Mouse (Mus musculus) lung, embryonic 15.5 days (tissue): Measurements from ENCODE around the gene Atxn7l2. TPM values are rescaled to one million over a fixed set of nuclear protein-coding genes. Genes with fewer than 3 reads are reported as not detected.
A peak's percentile ranks its signal among the peaks of the same experiment; 100 is the strongest.

Experiments
- ATAC-seq: fragments of 200-750 bp; cut with Nextera tagmentation; 2 replicates; pipeline ENCODE4 v1.8.0; 2017; ENCODE audit warnings: moderate number of reproducible peaks, borderline replicate concordance; ENCODE audit not compliant: low FRiP score, low TSS enrichment; ENCODE audit errors: extremely low read depth
- H3K27ac ChIP-seq: fragments of 300-500 bp; sonication (generic); 2 replicates; pipeline ENCODE4 v1.5.1; 2015; ENCODE audit warnings: moderate library complexity, mild to moderate bottlenecking, inconsistent platforms
- H3K27me3 ChIP-seq: fragments of 300-500 bp; sonication (generic); 2 replicates; pipeline ENCODE4 v1.6.1; 2015; ENCODE audit warnings: inconsistent platforms
- H3K36me3 ChIP-seq: fragments of 300-500 bp; sonication (generic); 2 replicates; pipeline ENCODE4 v1.6.1; 2015; ENCODE audit warnings: inconsistent platforms
- H3K4me1 ChIP-seq: fragments of 300-500 bp; sonication (generic); 2 replicates; pipeline ENCODE4 v1.6.1; 2015; ENCODE audit warnings: inconsistent platforms
- H3K4me2 ChIP-seq: fragments of 300-500 bp; sonication (generic); 2 replicates; pipeline ENCODE4 v1.6.1; 2015; ENCODE audit warnings: inconsistent platforms, mild to moderate bottlenecking, moderate library complexity
- H3K4me3 ChIP-seq: fragments of 300-500 bp; sonication (generic); 2 replicates; pipeline ENCODE4 v1.5.1; 2015; ENCODE audit warnings: mild to moderate bottlenecking, inconsistent platforms
- H3K9ac ChIP-seq: fragments of 300-500 bp; sonication (generic); 2 replicates; pipeline ENCODE4 v1.6.1; 2015; ENCODE audit warnings: inconsistent platforms
- H3K9me3 ChIP-seq: fragments of 300-500 bp; sonication (generic); 2 replicates; pipeline ENCODE4 v1.6.1; 2016; ENCODE audit warnings: inconsistent platforms
- WGBS: fragments of 180-500 bp; shearing (Covaris S2); methylation state at CpG from one replicate; pipeline ENCODE4 v1.1.7; 2015; 5-methylcytosine and 5-hydroxymethylcytosine counted together
- polyA plus RNA-seq: library from polyadenylated mRNA; unstranded; fragments of >200 nt; fragmentation: Nextera tagmentation; extraction: Ambion mirVana; gene quantifications from 2 replicates; pipeline ENCODE4 v1.2.1, GENCODE M21; 2015

Gene Atxn7l2
- polyA plus RNA-seq, 1 experiment from 2014 or later, result 14.5 TPM

DNA sequence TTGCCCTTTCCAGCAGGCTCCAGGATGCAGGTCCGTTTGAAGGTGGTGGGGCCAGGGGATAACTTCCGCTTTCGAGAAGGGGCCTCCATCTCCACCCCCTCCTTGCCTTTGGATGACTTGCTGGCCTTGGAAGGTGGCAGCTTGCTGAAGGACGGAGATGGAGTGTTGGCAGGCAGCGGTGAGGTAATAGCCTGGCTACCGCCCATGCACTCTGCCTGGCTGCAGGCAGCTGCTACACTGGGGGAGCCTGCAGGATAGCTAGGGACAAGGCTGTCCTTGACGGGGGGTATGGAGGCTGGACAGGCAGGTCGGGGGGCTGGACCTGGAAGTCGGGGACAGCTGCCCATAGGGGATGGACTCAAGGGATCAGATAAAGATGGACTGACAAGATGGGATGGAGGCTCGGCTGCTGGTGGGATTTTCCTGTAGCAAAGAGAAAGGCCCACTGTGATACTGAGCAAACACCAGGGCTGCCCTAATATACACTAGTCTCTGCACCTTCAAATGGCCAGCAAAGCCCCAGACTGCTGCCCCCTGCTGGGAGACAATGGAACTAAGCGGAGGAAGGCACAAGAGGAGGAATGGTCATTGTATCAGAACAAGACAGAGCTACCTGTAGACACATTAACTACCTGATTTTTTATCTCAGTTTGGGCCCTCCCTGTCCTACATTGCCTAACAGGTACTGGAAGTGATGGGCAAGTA, 7.0 kb downstream of the Atxn7l2 start:
- H3K9ac ChIP-seq, result no peak overlapping the region
- ATAC-seq, result no peak
- H3K27me3 ChIP-seq, result no peaks in the 10 kb centered on the region
- H3K4me2 ChIP-seq, result no peak overlapping the region
- H3K4me3 ChIP-seq, result no peak overlapping the region
- peaks cover 52% of the 10 kb centered on the region for H3K4me1 ChIP-seq
- WGBS, result 72% methylated on average over 11 of the region's 11 CpGs
- H3K36me3 ChIP-seq, result peaks cover 30% of the 10 kb centered on the region; the same call in 1 of the 2 replicates
- H3K27ac ChIP-seq, result no peak overlapping the region
- H3K9me3 ChIP-seq, result no peaks in the 10 kb centered on the region

DNA sequence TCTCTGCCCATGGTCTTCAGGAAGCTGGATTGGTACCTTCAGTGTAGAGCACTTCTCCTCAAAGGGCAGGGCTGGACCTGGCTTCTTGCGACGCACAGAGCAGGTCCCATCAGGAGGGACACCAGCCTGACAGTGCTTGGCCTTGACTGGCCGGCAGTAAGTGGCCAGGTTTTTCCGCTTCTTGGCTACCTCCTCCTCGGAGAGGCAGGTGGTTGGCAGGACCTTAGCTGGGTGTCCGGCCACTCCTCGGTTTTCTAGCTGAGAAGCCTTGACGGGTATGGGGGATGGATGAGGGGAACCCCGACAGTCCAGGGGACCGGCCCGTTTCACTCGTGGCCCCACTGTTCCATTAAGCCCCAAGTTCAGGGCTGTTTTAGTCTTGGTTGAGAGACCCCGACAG, 7.5 kb downstream of the Atxn7l2 start:
- peaks cover 47% of the 10 kb centered on the region for H3K4me1 ChIP-seq
- peaks cover 30% of the 10 kb centered on the region; the same call in 1 of the 2 replicates for H3K36me3 ChIP-seq
- H3K27ac ChIP-seq, result peak overlapping the region; percentile 32; the same call in 1 of the 2 replicates
- H3K9ac ChIP-seq, result no peak overlapping the region
- no peak overlapping the region for H3K4me2 ChIP-seq
- 88% methylated on average over 13 of the region's 13 CpGs for WGBS
- no peaks in the 10 kb centered on the region for H3K9me3 ChIP-seq
- no peaks in the 10 kb centered on the region for H3K27me3 ChIP-seq
- no peak overlapping the region for H3K4me3 ChIP-seq
- no peak for ATAC-seq

DNA sequence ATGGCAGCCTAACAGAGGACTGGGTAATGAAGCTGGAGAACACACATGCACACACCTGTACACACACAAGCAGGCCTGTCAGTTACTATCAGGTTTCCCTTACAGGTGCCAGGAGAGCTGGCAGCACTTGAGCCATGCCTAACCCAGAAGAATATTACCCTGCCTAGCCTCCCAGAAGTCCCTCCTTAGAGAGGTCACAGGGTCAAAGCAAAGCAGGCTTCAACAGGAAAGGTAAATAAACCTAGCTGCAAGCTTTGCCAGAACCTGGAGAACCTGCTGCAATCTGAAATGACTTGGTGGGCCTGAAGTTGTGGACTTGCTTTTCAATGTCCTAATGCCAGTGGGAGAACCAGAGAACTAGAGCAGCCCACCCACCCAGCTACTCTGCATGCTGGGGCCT, 8.2 kb downstream of the Atxn7l2 start:
- no peaks in the 10 kb centered on the region for H3K9me3 ChIP-seq
- H3K4me1 ChIP-seq, result peaks cover 45% of the 10 kb centered on the region
- no peak overlapping the region for H3K9ac ChIP-seq
- H3K4me2 ChIP-seq, result no peak overlapping the region
- ATAC-seq, result no peak
- no peaks in the 10 kb centered on the region for H3K27me3 ChIP-seq
- H3K4me3 ChIP-seq, result no peak overlapping the region
- peaks cover 30% of the 10 kb centered on the region; the same call in 1 of the 2 replicates for H3K36me3 ChIP-seq
- peak overlapping the region; percentile 32; the same call in 1 of the 2 replicates for H3K27ac ChIP-seq

DNA sequence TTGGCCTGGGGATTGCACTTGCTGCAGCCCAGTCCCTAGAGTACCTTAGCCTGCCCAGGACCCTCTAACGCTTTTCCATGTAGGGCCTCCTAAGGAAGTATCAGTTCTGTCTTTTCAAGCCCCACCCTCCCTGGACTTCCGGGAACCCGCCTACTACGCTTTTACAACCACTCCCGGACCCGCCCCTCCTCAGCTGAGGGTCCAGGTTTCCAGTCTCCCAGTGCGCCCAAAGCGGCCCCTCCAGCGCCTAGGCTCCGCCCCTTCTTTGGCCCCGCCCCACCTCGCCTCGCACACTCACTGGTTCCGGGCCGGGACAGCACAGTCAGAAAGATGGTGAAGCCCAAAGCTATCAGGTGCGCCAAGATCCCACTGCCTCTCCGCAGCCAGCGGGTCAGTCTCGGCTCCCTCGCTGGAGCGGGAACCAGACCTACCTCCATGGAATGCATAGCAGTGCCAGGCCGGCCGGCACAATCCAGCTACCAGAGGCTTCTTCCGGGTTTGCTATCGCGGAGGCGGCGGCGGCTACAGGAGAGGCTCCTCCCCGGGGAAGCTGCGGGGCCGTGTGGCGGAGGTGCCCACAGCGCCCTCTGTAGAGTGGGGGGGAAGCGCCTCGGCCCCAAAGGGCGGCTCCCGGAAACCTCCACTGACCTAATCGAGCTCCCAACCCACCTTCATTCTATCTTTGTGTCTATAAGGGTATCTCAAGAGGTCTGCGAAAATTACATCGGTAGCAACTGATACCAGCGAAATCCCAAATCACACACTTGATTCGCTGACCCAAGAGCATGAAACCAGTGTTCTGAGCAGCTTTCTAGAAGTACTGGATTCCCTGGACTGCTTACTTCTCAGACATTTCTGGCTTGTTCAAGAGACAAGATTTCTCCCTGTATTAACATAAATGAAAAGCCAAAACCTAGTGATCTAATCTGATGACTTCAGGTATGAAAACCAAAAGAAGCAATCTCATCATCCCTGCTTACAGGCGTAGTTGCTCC, 10.1 kb downstream of the Atxn7l2 start, which contains the start of gene Cyb561d1:
TSS of gene Cyb561d1 (minus strand) at position 884 of the 995 bp plus-strand sequence.
- H3K4me2 ChIP-seq, result peak within 1 kb of the TSS; percentile 69
- H3K4me1 ChIP-seq, result peaks cover 44% of the 10 kb centered on the region
- H3K4me3 ChIP-seq, result peak within 1 kb of the TSS; percentile 65
- H3K9me3 ChIP-seq, result no peaks in the 10 kb centered on the region
- peak; percentile 93 for ATAC-seq
- peaks cover 22% of the 10 kb centered on the region; the same call in 1 of the 2 replicates for H3K36me3 ChIP-seq
- peak within 1 kb of the TSS; percentile 45 for H3K9ac ChIP-seq
- no peaks in the 10 kb centered on the region for H3K27me3 ChIP-seq
- WGBS, result 3% methylated on average over 44 of the region's 44 CpGs
- peak within 1 kb of the TSS; percentile 89 for H3K27ac ChIP-seq

DNA sequence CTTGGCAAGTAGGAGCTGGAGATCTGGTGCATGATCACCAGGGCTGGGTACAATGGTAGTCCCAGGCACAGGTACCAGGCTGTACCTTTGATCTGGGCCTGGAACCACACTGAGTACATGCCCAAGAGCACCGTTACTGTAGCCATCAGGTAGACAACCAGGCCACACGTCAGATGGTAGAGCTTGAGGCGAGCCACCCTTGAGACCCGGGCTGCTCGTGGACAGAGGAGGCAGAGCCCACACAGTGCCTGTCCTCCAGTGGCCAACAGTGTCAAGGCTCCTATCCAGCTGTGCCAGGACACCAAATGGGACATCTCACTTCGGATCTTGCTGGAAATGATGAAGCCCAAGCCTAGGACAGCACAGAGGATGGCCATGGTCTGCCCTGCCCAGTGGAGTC, 11.5 kb downstream of the Atxn7l2 start:
- no peak overlapping the region for H3K4me3 ChIP-seq
- peaks cover 10% of the 10 kb centered on the region; the same call in 1 of the 2 replicates for H3K36me3 ChIP-seq
- H3K9me3 ChIP-seq, result no peaks in the 10 kb centered on the region
- no peak overlapping the region for H3K9ac ChIP-seq
- H3K4me1 ChIP-seq, result peaks cover 40% of the 10 kb centered on the region
- no peak overlapping the region for H3K4me2 ChIP-seq
- H3K27me3 ChIP-seq, result no peaks in the 10 kb centered on the region
- ATAC-seq, result no peak
- H3K27ac ChIP-seq, result no peak overlapping the region
- WGBS, result 94% methylated on average over 6 of the region's 6 CpGs

DNA sequence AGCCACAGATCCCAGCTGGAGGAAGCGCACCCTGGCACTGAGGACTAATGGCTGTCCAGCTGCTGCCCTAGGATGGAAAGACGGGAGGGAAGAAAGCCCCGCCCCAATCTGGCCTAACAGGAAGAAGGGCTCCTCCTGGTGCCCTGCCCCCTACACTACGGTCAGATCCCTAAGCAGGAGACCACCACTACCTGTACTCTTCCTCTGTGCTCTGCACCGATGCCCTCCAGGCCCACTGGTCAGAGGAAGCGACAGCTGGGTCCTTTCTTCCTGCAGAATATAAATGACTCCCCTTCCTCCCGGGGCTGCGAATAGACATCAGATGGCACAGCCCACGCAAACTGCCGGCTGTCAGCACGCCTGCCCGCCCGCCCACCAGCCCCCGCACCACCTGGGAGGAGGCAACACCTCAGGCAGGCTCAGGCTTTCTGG, 13.7 kb downstream of the Atxn7l2 start:
- Histone ChIP-seq H3K27me3 (no peaks in the 10 kb centered on the region), H3K36me3 (no peaks in the 10 kb centered on the region), H3K9ac (no peak overlapping the region), H3K27ac (no peak overlapping the region), H3K4me2 (peak overlapping the region; percentile 40), H3K9me3 (no peaks in the 10 kb centered on the region), H3K4me3 (peak overlapping the region; percentile 6; the same call in 1 of the 2 replicates), H3K4me1 (peaks cover 27% of the 10 kb centered on the region)
- ATAC-seq, result peak; percentile 16; the same call in 1 of the 2 replicates
- WGBS, result 11% methylated on average over 14 of the region's 14 CpGs

DNA sequence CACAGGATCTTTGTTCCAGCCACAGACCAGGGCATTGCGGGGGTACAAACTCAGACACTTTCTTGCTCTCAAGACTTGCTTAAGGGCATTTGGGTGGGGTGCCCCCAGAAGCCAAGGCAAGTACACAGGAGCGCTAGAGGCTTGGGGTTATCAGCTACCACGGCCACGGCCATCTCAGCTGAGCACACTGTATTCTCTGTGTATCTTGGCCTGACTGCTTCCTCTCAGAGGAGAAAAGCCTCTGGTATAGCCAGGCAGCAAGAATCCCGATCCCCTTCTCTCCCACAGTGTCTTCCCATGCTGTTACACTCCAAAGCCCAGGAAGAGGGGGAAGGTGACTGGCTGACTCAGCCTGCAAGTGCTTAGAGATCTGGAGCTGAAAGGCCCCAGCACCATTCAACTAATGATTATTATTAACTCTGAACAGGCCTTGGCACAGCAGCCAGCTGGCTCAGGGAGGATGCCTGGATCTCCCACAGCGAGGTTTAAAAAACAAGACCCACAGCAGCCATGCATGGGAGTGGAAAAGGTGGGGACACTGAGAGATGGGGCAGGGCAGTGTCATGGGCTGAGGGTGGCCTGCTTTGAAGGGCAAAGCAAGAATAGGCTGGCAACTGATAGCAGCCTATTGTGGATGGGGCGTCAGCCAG, 14.7 kb downstream of the Atxn7l2 start:
- 79% methylated on average over 7 of the region's 7 CpGs for WGBS
- H3K36me3 ChIP-seq, result no peaks in the 10 kb centered on the region
- H3K4me2 ChIP-seq, result no peak overlapping the region
- peaks cover 18% of the 10 kb centered on the region for H3K4me1 ChIP-seq
- no peak overlapping the region for H3K9ac ChIP-seq
- H3K27ac ChIP-seq, result no peak overlapping the region
- H3K4me3 ChIP-seq, result no peak overlapping the region
- no peak for ATAC-seq
- no peaks in the 10 kb centered on the region for H3K27me3 ChIP-seq
- H3K9me3 ChIP-seq, result no peaks in the 10 kb centered on the region

DNA sequence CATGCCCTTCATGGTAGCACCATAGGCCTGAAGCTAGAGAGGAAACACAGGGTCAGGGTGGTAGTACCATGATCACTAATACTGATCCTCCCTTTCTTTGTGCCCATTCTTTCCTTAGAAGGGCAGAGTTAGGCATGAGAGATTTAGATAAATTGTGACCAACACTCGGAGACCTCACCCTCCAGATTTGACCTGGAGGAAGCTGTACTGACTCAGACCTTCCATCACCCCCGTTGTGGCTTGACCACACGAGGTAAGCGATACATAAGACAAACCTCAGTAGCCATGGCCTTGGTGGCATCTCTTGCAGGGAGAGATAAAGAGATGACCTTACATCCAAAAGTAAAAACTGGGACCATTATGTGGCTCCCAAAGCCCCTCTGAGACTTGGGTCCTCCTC, 15.4 kb downstream of the Atxn7l2 start:
- no peaks in the 10 kb centered on the region for H3K36me3 ChIP-seq
- ATAC-seq, result no peak
- peaks cover 17% of the 10 kb centered on the region for H3K4me1 ChIP-seq
- H3K4me2 ChIP-seq, result no peak overlapping the region
- H3K4me3 ChIP-seq, result no peak overlapping the region
- no peak overlapping the region for H3K9ac ChIP-seq
- no peak overlapping the region for H3K27ac ChIP-seq
- H3K9me3 ChIP-seq, result no peaks in the 10 kb centered on the region
- 82% methylated on average over 4 of the region's 4 CpGs for whole genome bisulfite sequencing
- H3K27me3 ChIP-seq, result no peaks in the 10 kb centered on the region

DNA sequence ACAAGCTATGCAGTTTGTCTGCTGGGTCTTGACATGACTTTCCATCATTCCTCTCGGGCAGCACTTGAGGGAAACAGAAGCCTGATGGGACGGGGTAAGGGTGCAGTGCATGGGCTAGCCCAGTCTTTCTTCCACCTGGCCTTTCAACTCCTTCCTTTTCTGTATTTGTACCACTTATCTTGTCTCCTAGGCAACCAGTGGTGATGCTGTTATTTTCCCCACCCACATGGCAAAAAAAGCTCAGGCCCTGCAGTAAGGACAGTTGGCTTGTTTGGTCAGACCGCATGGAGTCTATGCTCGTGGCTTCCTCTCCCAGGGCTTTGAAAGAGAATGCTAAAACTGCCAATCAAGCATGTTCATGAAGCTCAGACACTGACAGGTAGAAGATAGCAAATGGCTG, 17.0 kb downstream of the Atxn7l2 start:
- peaks cover 22% of the 10 kb centered on the region for H3K4me1 ChIP-seq
- ATAC-seq, result no peak
- WGBS, result 51% methylated on average over 4 of the region's 4 CpGs

DNA sequence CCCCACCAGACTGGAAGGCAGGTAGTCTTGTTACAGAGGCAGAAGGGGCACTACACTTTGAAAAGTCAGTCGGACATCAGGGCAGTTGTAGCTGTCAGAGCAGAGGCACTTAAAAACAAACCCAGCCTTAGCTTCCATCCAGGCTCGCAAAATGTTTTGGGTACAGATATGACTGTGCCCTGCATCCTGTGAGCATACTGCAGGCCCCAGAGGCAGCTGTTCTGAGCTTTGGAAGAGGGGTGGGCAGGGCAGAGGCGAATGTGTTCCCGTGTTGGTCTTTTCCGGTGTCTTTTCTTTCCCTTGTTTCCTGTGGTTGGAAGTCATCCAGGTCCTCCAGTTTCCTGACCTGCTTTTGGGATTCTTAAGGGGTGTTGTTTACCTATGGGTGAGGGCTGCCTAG, 20.8 kb downstream of the Atxn7l2 start:
- Histone ChIP-seq H3K9me3 (no peaks in the 10 kb centered on the region), H3K27ac (no peak overlapping the region), H3K27me3 (peaks cover 9% of the 10 kb centered on the region), H3K36me3 (no peaks in the 10 kb centered on the region), H3K4me2 (peak overlapping the region; percentile 17; the same call in 1 of the 2 replicates), H3K4me1 (peaks cover 26% of the 10 kb centered on the region), H3K4me3 (no peak overlapping the region), H3K9ac (no peak overlapping the region)
- WGBS, result 15% methylated on average over 5 of the region's 5 CpGs
- no peak for ATAC-seq

More for the DNA sequence above, 17.0 kb downstream of the Atxn7l2 start:
- no peak overlapping the region for H3K9ac ChIP-seq
- no peaks in the 10 kb centered on the region for H3K27me3 ChIP-seq
- no peak overlapping the region for H3K27ac ChIP-seq
- H3K9me3 ChIP-seq, result no peaks in the 10 kb centered on the region
- H3K36me3 ChIP-seq, result no peaks in the 10 kb centered on the region
- H3K4me3 ChIP-seq, result no peak overlapping the region
- H3K4me2 ChIP-seq, result no peak overlapping the region

DNA sequence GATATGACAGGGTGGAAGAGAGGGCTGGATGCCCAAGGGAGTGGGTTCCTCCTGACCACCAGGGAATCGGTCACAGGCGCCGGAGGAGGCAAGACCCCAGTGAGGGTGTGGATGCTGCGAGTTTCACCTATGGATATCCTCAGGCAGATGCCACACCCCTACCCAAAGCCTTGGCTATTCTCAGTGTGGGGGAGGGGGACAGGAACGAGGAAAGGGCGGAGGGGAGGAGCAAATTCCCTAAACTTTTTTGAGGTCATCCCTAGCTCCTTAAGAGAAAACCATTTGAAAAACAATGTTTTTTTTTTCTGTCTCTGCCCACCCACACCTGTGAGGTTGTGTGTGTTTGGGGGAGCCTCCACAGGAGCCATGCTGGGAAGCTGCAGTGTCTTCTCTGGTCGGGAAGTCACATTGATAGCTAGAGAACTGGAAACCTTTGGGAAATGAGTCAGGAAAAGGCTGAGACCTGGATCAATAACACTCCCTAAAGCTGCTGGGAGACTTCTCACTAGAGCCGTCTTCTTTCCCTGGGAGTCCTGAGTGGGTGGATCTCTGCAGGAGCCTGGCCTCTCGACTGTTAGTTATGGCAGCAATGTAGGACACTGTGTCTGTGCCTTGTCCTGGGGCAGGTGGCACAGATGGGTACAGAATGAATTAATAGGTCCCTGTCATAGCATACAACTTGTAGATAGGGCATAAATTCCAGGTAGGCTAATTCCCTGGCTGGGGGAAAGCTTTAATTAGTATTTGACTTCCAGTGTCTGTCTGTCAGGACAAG, 21.8 kb downstream of the Atxn7l2 start:
- WGBS, result 67% methylated on average over 9 of the region's 9 CpGs
- peaks cover 26% of the 10 kb centered on the region for H3K4me1 ChIP-seq
- H3K36me3 ChIP-seq, result no peaks in the 10 kb centered on the region
- H3K9me3 ChIP-seq, result no peaks in the 10 kb centered on the region
- peaks cover 14% of the 10 kb centered on the region for H3K27me3 ChIP-seq
- H3K4me2 ChIP-seq, result no peak overlapping the region
- no peak for ATAC-seq
- H3K4me3 ChIP-seq, result no peak overlapping the region
- no peak overlapping the region for H3K9ac ChIP-seq
- no peak overlapping the region for H3K27ac ChIP-seq
